Mouse (Mus musculus): ENCODE measurements at regions not wholly inside any gene's neighbourhood (a gene's known extent, or its start where the extent isn't known, plus 50 kb on each side); places are given as distances from the start of the nearest gene placed in this dataset.
A peak's percentile ranks its signal among the peaks of the same experiment; 100 is the strongest.

DNA sequence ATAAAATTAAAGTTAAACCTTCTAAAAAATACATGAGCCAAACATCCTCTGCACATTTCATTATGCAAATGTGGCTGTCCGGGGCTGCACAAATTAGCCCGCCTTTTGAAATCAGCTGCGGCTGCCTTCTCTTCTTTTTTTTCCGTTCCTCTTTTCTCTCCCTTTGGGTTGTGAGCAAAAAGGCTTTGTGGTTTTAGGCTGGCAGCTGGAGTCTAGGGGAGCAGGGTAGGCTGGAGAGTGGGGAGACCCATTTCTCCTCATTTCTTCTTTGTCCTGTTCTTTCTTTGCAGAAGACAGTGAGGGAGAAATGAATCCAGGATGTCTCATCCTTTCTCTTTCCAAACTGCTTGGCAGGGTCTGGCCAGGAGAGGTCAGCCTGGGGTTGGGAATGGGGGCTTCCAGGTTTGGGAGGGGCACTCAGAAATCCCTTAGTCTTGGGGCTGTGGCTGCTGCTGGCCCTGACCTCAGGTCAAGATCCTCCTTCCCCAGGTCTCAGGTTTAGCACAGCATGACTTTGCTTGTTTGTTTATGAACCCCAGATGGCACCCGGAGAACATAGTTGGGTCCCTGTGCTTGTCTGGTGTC lies 163.2 kb upstream of the 4931429L15Rik start:
- H3K27me3 ChIP-seq (ENCODE audit: control insufficient read depth, insufficient read depth, low read length): no peaks in the 10 kb centered on the region
- no peak overlapping the region for H3K27ac ChIP-seq (ENCODE audit: insufficient read depth, low read length)
- TF ChIP-seq POLR2A (IDR thresholded peaks at IDR 0.05; ENCODE audit: borderline replicate concordance, insufficient read depth, low read length) (no peak), CTCF (IDR thresholded peaks at IDR 0.05; ENCODE audit: borderline replicate concordance, insufficient read depth, low read depth, low read length) (peak; percentile 27; the same call in 1 of the 2 replicates)
- H3K4me1 ChIP-seq (ENCODE audit: control insufficient read depth, insufficient read depth, low read length): peaks cover 5% of the 10 kb centered on the region
- 72% methylated on average over 5 of the region's 5 CpGs for WGBS
- DNase-seq: no peak
- no peak overlapping the region for H3K4me3 ChIP-seq (replicated peaks; ENCODE audit: insufficient read depth, low read depth, low read length)

DNA sequence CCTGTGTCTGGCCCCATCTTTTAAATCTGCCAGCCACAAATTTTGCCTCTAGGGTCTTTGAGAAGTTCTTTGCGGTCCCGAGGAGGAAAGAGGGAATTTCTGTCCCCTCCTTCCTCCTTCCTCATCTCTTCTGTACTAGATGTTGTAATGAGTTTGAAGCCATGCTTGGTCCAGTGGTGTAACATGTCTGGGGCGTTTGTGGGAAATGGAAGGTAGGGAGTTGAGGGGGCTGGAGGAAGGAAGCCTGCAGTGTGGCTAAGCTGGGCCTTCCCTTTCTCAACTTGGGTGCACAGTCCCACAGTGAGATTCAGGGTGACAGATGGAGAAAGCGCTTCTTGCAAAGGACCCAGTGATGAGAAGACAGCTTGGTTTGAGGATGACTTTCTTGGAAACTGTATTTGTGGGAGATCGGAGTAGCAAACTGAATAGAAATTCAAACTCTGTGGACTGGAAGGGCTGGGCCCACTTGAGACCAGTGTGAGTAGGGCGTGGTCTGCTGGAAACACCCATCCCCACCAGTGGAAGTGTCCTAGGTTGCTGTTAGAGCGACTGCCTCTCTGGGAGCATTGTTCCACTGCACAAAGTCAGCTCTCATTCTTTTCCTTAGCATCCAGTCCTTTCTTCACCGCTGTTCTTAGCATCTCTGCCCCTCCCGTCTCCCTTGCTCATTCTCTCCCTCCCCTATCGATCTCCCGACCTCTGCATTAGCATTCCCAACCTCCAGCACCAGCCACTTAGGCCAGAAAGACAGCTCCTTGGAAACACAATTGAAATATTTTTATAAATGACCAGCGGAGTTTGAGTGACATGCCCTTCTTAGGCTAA lies 162.5 kb upstream of the 4931429L15Rik start:
- H3K4me3 ChIP-seq (replicated peaks; ENCODE audit: insufficient read depth, low read depth, low read length): no peak overlapping the region
- no peak overlapping the region for H3K27ac ChIP-seq (ENCODE audit: insufficient read depth, low read length)
- 90% methylated on average over 12 of the region's 12 CpGs for WGBS
- H3K4me1 ChIP-seq (ENCODE audit: control insufficient read depth, insufficient read depth, low read length): peaks cover 12% of the 10 kb centered on the region
- no peak for TF ChIP-seq CTCF (IDR thresholded peaks at IDR 0.05; ENCODE audit: borderline replicate concordance, insufficient read depth, low read depth, low read length)
- no peak for TF ChIP-seq POLR2A (IDR thresholded peaks at IDR 0.05; ENCODE audit: borderline replicate concordance, insufficient read depth, low read length)
- H3K27me3 ChIP-seq (ENCODE audit: control insufficient read depth, insufficient read depth, low read length): no peaks in the 10 kb centered on the region
- DNase-seq: no peak

DNA sequence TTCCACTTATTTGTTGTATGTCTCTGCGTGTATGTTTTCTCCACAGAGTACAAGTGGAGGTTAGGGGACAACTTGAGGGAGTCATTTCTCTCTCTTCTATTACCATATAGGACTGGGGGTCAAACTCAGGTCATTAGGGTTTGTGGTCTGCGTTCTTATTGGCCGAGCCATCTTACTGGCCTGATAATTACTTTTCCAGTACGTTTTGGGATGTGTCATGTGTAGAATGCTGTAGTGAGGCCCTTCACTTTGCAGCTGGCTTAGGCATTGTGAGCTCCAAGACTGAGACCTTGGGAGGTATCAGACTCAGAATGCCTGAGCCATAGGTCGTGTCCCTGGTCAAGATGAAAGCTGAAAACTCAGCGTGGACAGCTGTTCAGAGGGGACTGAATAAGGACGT lies 161.7 kb upstream of the 4931429L15Rik start:
- 93% methylated on average over 7 of the region's 7 CpGs for WGBS

DNA sequence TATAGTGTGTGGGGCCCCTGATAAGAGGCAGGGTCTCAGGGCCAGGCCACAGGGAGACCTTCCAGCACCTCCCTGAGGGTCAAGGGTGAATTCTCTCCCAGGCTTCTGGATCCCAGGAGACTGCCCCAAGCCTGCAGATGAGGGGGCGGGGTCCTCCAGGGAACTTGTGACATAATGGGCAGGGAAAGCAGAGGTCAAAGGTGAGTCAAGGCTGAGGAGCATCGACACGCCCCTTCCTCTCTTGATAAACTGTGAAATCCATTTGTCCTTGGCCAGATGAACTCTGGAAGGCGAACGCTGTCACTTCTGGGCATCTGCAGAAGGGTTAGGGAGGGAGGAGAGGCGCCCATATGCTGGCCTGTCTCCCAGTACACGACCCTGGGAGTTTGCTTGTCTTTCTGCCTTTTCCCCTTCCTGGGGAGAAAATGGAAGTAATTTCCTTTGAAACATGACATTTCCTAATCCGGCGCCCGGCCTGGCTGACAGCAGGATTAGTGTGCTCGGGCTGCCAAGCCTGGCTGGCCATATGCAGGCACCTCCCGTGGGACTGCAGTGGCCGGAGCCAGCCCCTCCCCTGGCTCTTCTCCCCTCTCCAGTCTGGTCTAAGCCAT lies 160.4 kb upstream of the 4931429L15Rik start:
- H3K27ac ChIP-seq (ENCODE audit: insufficient read depth, low read length): 0 out of 2 replicates have a peak overlapping the region, but pooled peaks have one; percentile 9
- TF ChIP-seq POLR2A (IDR thresholded peaks at IDR 0.05; ENCODE audit: borderline replicate concordance, insufficient read depth, low read length): no peak
- TF ChIP-seq CTCF (IDR thresholded peaks at IDR 0.05; ENCODE audit: borderline replicate concordance, insufficient read depth, low read depth, low read length): no peak
- H3K27me3 ChIP-seq (ENCODE audit: control insufficient read depth, insufficient read depth, low read length): no peaks in the 10 kb centered on the region
- peaks cover 14% of the 10 kb centered on the region for H3K4me1 ChIP-seq (ENCODE audit: control insufficient read depth, insufficient read depth, low read length)
- 10% methylated on average over 13 of the region's 13 CpGs for WGBS
- DNase-seq: peak; percentile 74 to 86
- H3K4me3 ChIP-seq (replicated peaks; ENCODE audit: insufficient read depth, low read depth, low read length): no peak overlapping the region

More for the DNA sequence above, 161.7 kb upstream of the 4931429L15Rik start:
- TF ChIP-seq CTCF (IDR thresholded peaks at IDR 0.05; ENCODE audit: borderline replicate concordance, insufficient read depth, low read depth, low read length): no peak
- H3K4me3 ChIP-seq (replicated peaks; ENCODE audit: insufficient read depth, low read depth, low read length): no peak overlapping the region
- H3K27ac ChIP-seq (ENCODE audit: insufficient read depth, low read length): no peak overlapping the region
- no peak for DNase-seq
- no peaks in the 10 kb centered on the region for H3K27me3 ChIP-seq (ENCODE audit: control insufficient read depth, insufficient read depth, low read length)
- H3K4me1 ChIP-seq (ENCODE audit: control insufficient read depth, insufficient read depth, low read length): peaks cover 14% of the 10 kb centered on the region

DNA sequence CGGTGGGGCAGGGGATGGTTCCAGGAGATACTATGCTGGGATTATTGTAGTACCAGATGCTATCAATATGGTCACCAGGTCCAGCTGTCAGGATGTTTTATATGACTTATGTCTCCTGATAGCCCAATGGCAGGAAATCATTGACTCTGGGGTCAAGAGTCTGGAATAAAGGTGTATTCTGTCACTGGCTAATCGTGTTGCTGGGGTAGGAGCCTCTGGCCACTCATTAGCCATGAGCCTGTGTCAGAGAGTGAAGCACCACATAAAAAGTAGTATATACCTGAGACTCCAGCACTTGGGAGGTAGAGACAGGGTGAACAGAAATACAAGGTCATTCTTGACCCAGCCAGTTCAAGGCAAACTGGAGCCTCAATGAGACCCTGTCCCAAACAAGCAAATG lies 158.8 kb upstream of the 4931429L15Rik start:
- Histone ChIP-seq H3K4me1 (ENCODE audit: control insufficient read depth, insufficient read depth, low read length) (peaks cover 21% of the 10 kb centered on the region), H3K27ac (ENCODE audit: insufficient read depth, low read length) (no peak overlapping the region), H3K4me3 (replicated peaks; ENCODE audit: insufficient read depth, low read depth, low read length) (no peak overlapping the region), H3K27me3 (ENCODE audit: control insufficient read depth, insufficient read depth, low read length) (no peaks in the 10 kb centered on the region)
- no peak for TF ChIP-seq CTCF (IDR thresholded peaks at IDR 0.05; ENCODE audit: borderline replicate concordance, insufficient read depth, low read depth, low read length)
- no peak for TF ChIP-seq POLR2A (IDR thresholded peaks at IDR 0.05; ENCODE audit: borderline replicate concordance, insufficient read depth, low read length)
- WGBS: 79% methylated on average over 2 of the region's 2 CpGs
- DNase-seq: no peak

DNA sequence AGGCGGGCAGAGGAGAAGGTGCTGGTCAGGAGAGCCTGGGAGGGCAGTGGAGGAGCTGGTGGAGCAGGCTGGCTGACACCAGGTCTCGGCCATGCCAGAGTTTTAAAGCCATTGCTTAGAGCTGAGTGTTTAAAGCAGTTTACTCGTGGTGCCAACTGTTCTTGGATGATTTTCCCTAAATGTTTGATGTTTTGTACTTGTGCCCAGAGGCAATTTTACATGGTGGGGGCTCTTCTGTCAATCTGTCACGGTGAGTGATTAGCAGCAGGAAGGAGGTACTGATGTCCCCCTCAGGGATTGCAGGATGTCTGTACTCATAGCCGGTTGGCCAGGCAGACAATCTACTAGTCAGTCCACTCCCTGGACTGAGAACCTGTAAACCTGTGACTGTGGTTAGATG lies 156.7 kb upstream of the 4931429L15Rik start:
- H3K27me3 ChIP-seq (ENCODE audit: control insufficient read depth, insufficient read depth, low read length): no peaks in the 10 kb centered on the region
- no peak for DNase-seq
- H3K27ac ChIP-seq (ENCODE audit: insufficient read depth, low read length): no peak overlapping the region
- H3K4me1 ChIP-seq (ENCODE audit: control insufficient read depth, insufficient read depth, low read length): peaks cover 27% of the 10 kb centered on the region
- no peak for TF ChIP-seq CTCF (IDR thresholded peaks at IDR 0.05; ENCODE audit: borderline replicate concordance, insufficient read depth, low read depth, low read length)
- TF ChIP-seq POLR2A (IDR thresholded peaks at IDR 0.05; ENCODE audit: borderline replicate concordance, insufficient read depth, low read length): no peak
- WGBS: 75% methylated on average over 5 of the region's 5 CpGs
- no peak overlapping the region for H3K4me3 ChIP-seq (replicated peaks; ENCODE audit: insufficient read depth, low read depth, low read length)

DNA sequence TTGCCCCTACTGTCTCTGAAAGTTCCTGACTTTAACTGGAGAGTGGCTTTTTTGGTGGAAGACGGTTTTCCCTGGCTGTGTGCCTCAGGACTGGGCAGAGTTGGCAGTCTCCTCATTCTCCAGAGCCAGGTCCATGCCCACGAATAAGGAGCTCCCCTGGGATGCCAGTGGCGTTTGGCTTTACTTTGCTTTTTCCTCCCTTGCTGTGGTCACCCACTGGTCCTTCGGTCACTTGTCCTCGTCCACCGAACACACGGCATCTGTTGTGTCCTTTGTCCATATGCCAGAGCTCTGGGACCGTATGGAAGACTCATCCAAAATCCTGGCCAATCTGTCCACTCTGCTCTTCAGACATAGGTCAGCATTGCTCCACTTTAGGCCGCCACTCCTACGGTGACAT lies 153.9 kb upstream of the 4931429L15Rik start:
- WGBS: 7% methylated on average over 10 of the region's 10 CpGs
- Histone ChIP-seq H3K4me3 (replicated peaks; ENCODE audit: insufficient read depth, low read depth, low read length) (no peak overlapping the region), H3K27me3 (ENCODE audit: control insufficient read depth, insufficient read depth, low read length) (no peaks in the 10 kb centered on the region), H3K4me1 (ENCODE audit: control insufficient read depth, insufficient read depth, low read length) (peaks cover 45% of the 10 kb centered on the region), H3K27ac (ENCODE audit: insufficient read depth, low read length) (no peak overlapping the region)
- peak; percentile 71 to 86 for DNase-seq
- TF ChIP-seq POLR2A (IDR thresholded peaks at IDR 0.05; ENCODE audit: borderline replicate concordance, insufficient read depth, low read length) (no peak), CTCF (IDR thresholded peaks at IDR 0.05; ENCODE audit: borderline replicate concordance, insufficient read depth, low read depth, low read length) (no peak)

Measured in cerebellum, adult 2 months (tissue).